Mouse (Mus musculus) E14TG2a.4 (cell line): Measurements from ENCODE around the gene Lyst.

Experiments used
- CTCF ChIP-seq: conservative IDR thresholded peaks from 2 replicates; pipeline ENCODE4 v1.5.1; 2014; ENCODE audit warnings: low read length
- POU5F1 ChIP-seq: IDR thresholded peaks from 2 replicates; pipeline ENCODE4 v1.6.1; 2014; ENCODE audit warnings: low read length, borderline replicate concordance

DNA sequence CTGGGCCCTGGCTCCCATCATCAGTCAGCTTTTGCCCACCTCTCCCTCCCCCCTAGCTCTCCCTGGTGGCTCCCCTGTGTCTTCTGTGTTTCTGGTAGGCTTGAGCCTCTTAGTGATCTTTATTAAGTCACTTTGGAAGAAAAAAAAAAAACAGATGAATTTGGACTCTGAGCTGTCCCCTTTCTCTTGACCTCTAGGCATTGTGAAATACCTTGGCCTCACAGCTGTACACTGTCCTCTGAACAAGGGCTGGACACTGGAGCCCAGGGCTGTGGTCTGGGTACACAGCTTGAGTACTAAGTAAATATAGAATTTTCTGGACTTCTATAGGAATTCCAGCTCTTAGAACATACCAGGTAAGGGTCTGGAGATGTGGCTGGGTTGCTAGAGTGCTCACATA, 20.6 kb upstream of the Lyst start:
- TF ChIP-seq CTCF, result no peak
- TF ChIP-seq POU5F1, result no peak
